Comparison of ENCODE assay signal across 10 mouse cellular contexts in genomic region chr7:137197118-137198030, GRCm38 (mm10).
A peak's percentile ranks its signal among the peaks of the same experiment; 100 is the strongest.
DNase-seq lines count a peak whose midpoint lies in the region; ATAC-seq and TF ChIP-seq lines count a peak whose summit lies in the region.
"Had no signal": no experiment of that assay in that cellular context is flagged by ENCODE, and none has a peak within 500 bp of the region (broad histone marks: within the 10 kb centered on the region; RNA-seq: fewer than 3 reads in every experiment).

No protein-coding gene starts in this region.

- peaks cover 51% of the 10 kb centered on the region for H3K36me3 ChIP-seq in hindbrain, embryonic 13.5 days
- peaks cover 62% of the 10 kb centered on the region for H3K36me3 ChIP-seq in hindbrain, embryonic 10.5 days
- peaks cover 65% of the 10 kb centered on the region for H3K36me3 ChIP-seq in midbrain, embryonic 14.5 days (ENCODE audit: control insufficient read depth, insufficient read depth, low read length)
- H3K36me3 ChIP-seq in midbrain, postnatal 0 days (ENCODE audit: insufficient read depth, low read length): no peaks in the 10 kb centered on the region; the same call in 1 of the 2 replicates
- H3K36me3 ChIP-seq in embryonic facial prominence, embryonic 15.5 days: peaks cover 28% of the 10 kb centered on the region; the same call in 1 of the 2 replicates
- H3K36me3 ChIP-seq in stomach, embryonic 14.5 days (ENCODE audit: control insufficient read depth, insufficient read depth, low read length): no peaks in the 10 kb centered on the region
- no peaks in the 10 kb centered on the region for H3K36me3 ChIP-seq in forebrain, embryonic 13.5 days (ENCODE audit: poor library complexity, severe bottlenecking)

- TF ChIP-seq CTCF in midbrain, postnatal 0 days (IDR thresholded peaks at IDR 0.05): no peak

- H3K27me3 ChIP-seq in hindbrain, embryonic 13.5 days: no peaks in the 10 kb centered on the region
- H3K27me3 ChIP-seq in hindbrain, embryonic 10.5 days (ENCODE audit: insufficient read depth, poor library complexity, severe bottlenecking): peaks cover 7% of the 10 kb centered on the region
- H3K27me3 ChIP-seq in midbrain, embryonic 14.5 days (ENCODE audit: control insufficient read depth, insufficient read depth, low read length): no peaks in the 10 kb centered on the region
- H3K27me3 ChIP-seq in midbrain, postnatal 0 days (ENCODE audit: insufficient read depth, low read length): no peaks in the 10 kb centered on the region
- no peaks in the 10 kb centered on the region; the same call in 1 of the 2 replicates for H3K27me3 ChIP-seq in embryonic facial prominence, embryonic 15.5 days
- H3K27me3 ChIP-seq in stomach, embryonic 14.5 days (ENCODE audit: control insufficient read depth, insufficient read depth, low read length): no peaks in the 10 kb centered on the region
- H3K27me3 ChIP-seq in forebrain, embryonic 13.5 days: peaks cover 76% of the 10 kb centered on the region

- no peak overlapping the region for H3K9ac ChIP-seq in hindbrain, embryonic 13.5 days
- no peak overlapping the region for H3K9ac ChIP-seq in midbrain, embryonic 14.5 days (replicated peaks; ENCODE audit: low read length)
- no peak overlapping the region for H3K9ac ChIP-seq in midbrain, postnatal 0 days (replicated peaks; ENCODE audit: low read length, poor library complexity, severe bottlenecking)
- no peak overlapping the region for H3K9ac ChIP-seq in embryonic facial prominence, embryonic 15.5 days
- H3K9ac ChIP-seq in stomach, embryonic 14.5 days (replicated peaks; ENCODE audit: low read depth, low read length): no peak overlapping the region
- H3K9ac ChIP-seq in forebrain, embryonic 13.5 days: no peak overlapping the region
- H3K9ac ChIP-seq: embryonic facial prominence, embryonic 12.5 days had no signal

- H3K9me3 ChIP-seq in hindbrain, embryonic 13.5 days: no peaks in the 10 kb centered on the region
- no peaks in the 10 kb centered on the region for H3K9me3 ChIP-seq in hindbrain, embryonic 10.5 days
- H3K9me3 ChIP-seq in midbrain, embryonic 14.5 days (ENCODE audit: control insufficient read depth, low read length): no peaks in the 10 kb centered on the region
- H3K9me3 ChIP-seq in midbrain, postnatal 0 days (ENCODE audit: low read length): no peaks in the 10 kb centered on the region
- no peaks in the 10 kb centered on the region for H3K9me3 ChIP-seq in embryonic facial prominence, embryonic 15.5 days (replicated peaks)
- H3K9me3 ChIP-seq in stomach, embryonic 14.5 days (ENCODE audit: control insufficient read depth, low read depth, low read length): no peaks in the 10 kb centered on the region
- H3K9me3 ChIP-seq in forebrain, embryonic 13.5 days (replicated peaks): no peaks in the 10 kb centered on the region
- H3K9me3 ChIP-seq: embryonic facial prominence, embryonic 12.5 days had no signal

- WGBS in hindbrain, embryonic 13.5 days: 79% methylated on average over 23 of the region's 23 CpGs
- 93% methylated on average over 23 of the region's 23 CpGs for WGBS in hindbrain, embryonic 10.5 days
- 84% methylated on average over 23 of the region's 23 CpGs for WGBS in midbrain, embryonic 14.5 days
- 79% methylated on average over 23 of the region's 23 CpGs for WGBS in midbrain, postnatal 0 days
- WGBS in embryonic facial prominence, embryonic 15.5 days: 84% methylated on average over 23 of the region's 23 CpGs
- WGBS in stomach, embryonic 14.5 days: 81% methylated on average over 23 of the region's 23 CpGs
- 84% methylated on average over 23 of the region's 23 CpGs for WGBS in forebrain, embryonic 13.5 days

- H3K4me3 ChIP-seq in hindbrain, embryonic 13.5 days: no peak overlapping the region
- no peak overlapping the region for H3K4me3 ChIP-seq in hindbrain, embryonic 10.5 days
- H3K4me3 ChIP-seq in midbrain, embryonic 14.5 days (replicated peaks; ENCODE audit: low read depth, low read length): no peak overlapping the region
- no peak overlapping the region for H3K4me3 ChIP-seq in midbrain, postnatal 0 days (ENCODE audit: low read depth, low read length)
- no peak overlapping the region for H3K4me3 ChIP-seq in embryonic facial prominence, embryonic 15.5 days (replicated peaks)
- H3K4me3 ChIP-seq in stomach, embryonic 14.5 days (ENCODE audit: low read depth, low read length): no peak overlapping the region
- H3K4me3 ChIP-seq in forebrain, embryonic 13.5 days: no peak overlapping the region
- H3K4me3 ChIP-seq: embryonic facial prominence, embryonic 12.5 days had no signal

- peak overlapping the region; percentile 66 for H3K27ac ChIP-seq in hindbrain, embryonic 13.5 days
- H3K27ac ChIP-seq in hindbrain, embryonic 10.5 days: no peak overlapping the region
- 0 out of 2 replicates have a peak overlapping the region, but pooled peaks have one; percentile 32 for H3K27ac ChIP-seq in midbrain, embryonic 14.5 days (replicated peaks; ENCODE audit: low read depth, low read length)
- H3K27ac ChIP-seq in midbrain, postnatal 0 days (ENCODE audit: low read depth, low read length): no peak overlapping the region
- H3K27ac ChIP-seq in embryonic facial prominence, embryonic 15.5 days (replicated peaks): no peak overlapping the region
- no peak overlapping the region for H3K27ac ChIP-seq in stomach, embryonic 14.5 days (ENCODE audit: low read length)
- no peak overlapping the region for H3K27ac ChIP-seq in forebrain, embryonic 13.5 days
- H3K27ac ChIP-seq: embryonic facial prominence, embryonic 12.5 days; macrophage had no signal

- DNase-seq in hindbrain, embryonic 10.5 days (ENCODE audit: low spot score): no peak
- peak; percentile 38 for DNase-seq in midbrain, embryonic 14.5 days
- DNase-seq in midbrain, postnatal 0 days (ENCODE audit: low spot score): no peak
- no peak for DNase-seq in right cerebral cortex, postnatal 10 days (ENCODE audit: low spot score in 2 of 2)

- no peak overlapping the region for H3K4me2 ChIP-seq in hindbrain, embryonic 13.5 days
- H3K4me2 ChIP-seq in midbrain, embryonic 14.5 days (ENCODE audit: low read length): no peak overlapping the region
- H3K4me2 ChIP-seq in midbrain, postnatal 0 days (ENCODE audit: low read depth, low read length, poor library complexity, severe bottlenecking): no peak overlapping the region
- no peak overlapping the region for H3K4me2 ChIP-seq in embryonic facial prominence, embryonic 15.5 days (replicated peaks)
- no peak overlapping the region for H3K4me2 ChIP-seq in stomach, embryonic 14.5 days (replicated peaks; ENCODE audit: low read depth, low read length)
- no peak overlapping the region for H3K4me2 ChIP-seq in forebrain, embryonic 13.5 days
- H3K4me2 ChIP-seq: embryonic facial prominence, embryonic 12.5 days had no signal

- H3K4me1 ChIP-seq in hindbrain, embryonic 13.5 days (replicated peaks): peaks cover 28% of the 10 kb centered on the region
- H3K4me1 ChIP-seq in hindbrain, embryonic 10.5 days (replicated peaks): peaks cover 11% of the 10 kb centered on the region
- 0 out of 2 replicates have a peak, but pooled peaks cover 5% of the 10 kb centered on the region for H3K4me1 ChIP-seq in midbrain, embryonic 14.5 days (ENCODE audit: control insufficient read depth, insufficient read depth, low read length)
- no peaks in the 10 kb centered on the region for H3K4me1 ChIP-seq in midbrain, postnatal 0 days (ENCODE audit: insufficient read depth, low read length)
- H3K4me1 ChIP-seq in embryonic facial prominence, embryonic 15.5 days: no peaks in the 10 kb centered on the region
- H3K4me1 ChIP-seq in stomach, embryonic 14.5 days (ENCODE audit: control insufficient read depth, insufficient read depth, low read length): no peaks in the 10 kb centered on the region
- peaks cover 24% of the 10 kb centered on the region for H3K4me1 ChIP-seq in forebrain, embryonic 13.5 days
- H3K4me1 ChIP-seq: embryonic facial prominence, embryonic 12.5 days had no signal

- 0 out of 2 replicates have a peak, but pooled peaks have one; percentile 47 for ATAC-seq in hindbrain, embryonic 13.5 days (ENCODE audit: low FRiP score)
- ATAC-seq in midbrain, embryonic 14.5 days (ENCODE audit: low FRiP score, low TSS enrichment): no peak
- no peak for ATAC-seq in midbrain, postnatal 0 days (ENCODE audit: low FRiP score)
- peak; percentile 44; the same call in 1 of the 2 replicates for ATAC-seq in embryonic facial prominence, embryonic 15.5 days (ENCODE audit: insufficient number of reproducible peaks, low FRiP score, low TSS enrichment, low read depth)
- ATAC-seq in stomach, embryonic 14.5 days (ENCODE audit: insufficient number of reproducible peaks, insufficient read depth, low FRiP score, low read depth): peak; percentile 49; the same call in 1 of the 2 replicates
- no peak for ATAC-seq in forebrain, embryonic 13.5 days

Comparison
In these comparisons a context has a peak if more than half of its experiments do, and no peak if none do; other contexts are left out.
1. H3K27ac ChIP-seq: peak in hindbrain, embryonic 13.5 days (single experiment) and midbrain, embryonic 14.5 days (single experiment); none in hindbrain, embryonic 10.5 days (single experiment), midbrain, postnatal 0 days (single experiment), embryonic facial prominence, embryonic 15.5 days (single experiment), stomach, embryonic 14.5 days (single experiment) and forebrain, embryonic 13.5 days (single experiment).
2. ATAC-seq: peak in hindbrain, embryonic 13.5 days (single experiment), embryonic facial prominence, embryonic 15.5 days (single experiment) and stomach, embryonic 14.5 days (single experiment); none in midbrain, embryonic 14.5 days (single experiment), midbrain, postnatal 0 days (single experiment) and forebrain, embryonic 13.5 days (single experiment).